Mouse (Mus musculus) duodenum, adult 2 months (tissue): ENCODE results near the gene Mybphl. TPM values are rescaled to one million over a fixed set of nuclear protein-coding genes. Genes with fewer than 3 reads are reported as not detected.

Experiments used
- polyA plus RNA-seq: library from polyadenylated mRNA; depleted of rRNA; stranded (reverse); fragments of >200 nt; gene quantifications from 2 replicates; pipeline ENCODE4 v1.2.3, GENCODE M21; 2012; ENCODE audit warnings: low replicate concordance; rRNA removed

The Mybphl gene
- not detected in 2 replicates for polyA plus RNA-seq

GRCm38 (mm10) chr3:108364270-108364995 lies at the start of gene Mybphl:
Mybphl (plus strand) TSS chr3:108364911.

GRCm38 (mm10) chr3:108383485-108384354 lies 19.0 kb downstream of the Mybphl start, which contains the start of gene Psrc1:
Psrc1 (plus strand) TSS chr3:108383839.

GRCm38 (mm10) chr3:108414857-108415830 lies 50.4 kb downstream of the Mybphl start, which contains the start of gene Celsr2:
Celsr2 (minus strand) TSS chr3:108415552.

Other genes with a start within 250 kb of the Mybphl start
- gene Gnai3, start 218.8 kb upstream of the Mybphl start, polyA plus RNA-seq = 6.3 and 6.4 TPM in 2 replicates
- not detected in 2 replicates for gene Gpr61, start 210.0 kb upstream of the Mybphl start, polyA plus RNA-seq
- 12.4 and 17.7 TPM in 2 replicates for gene Amigo1, start 178.6 kb upstream of the Mybphl start, polyA plus RNA-seq
- gene Cyb561d1, start 163.7 kb upstream of the Mybphl start, polyA plus RNA-seq = 7.8 and 8.4 TPM in 2 replicates
- 11.8 and 14.4 TPM in 2 replicates for gene Atxn7l2, start 154.0 kb upstream of the Mybphl start, polyA plus RNA-seq
- gene Sypl2, start 138.3 kb upstream of the Mybphl start, polyA plus RNA-seq = 6.7 and 11.3 TPM in 2 replicates
- 12.8 and 19.8 TPM in 2 replicates for gene Psma5, start 108.0 kb upstream of the Mybphl start, polyA plus RNA-seq
- gene Sort1, start 80.8 kb upstream of the Mybphl start, polyA plus RNA-seq = 22.8 and 35.5 TPM in 2 replicates
- gene Psrc1, start 18.9 kb downstream of the Mybphl start, polyA plus RNA-seq = 2.9 and 5.2 TPM in 2 replicates
- gene Celsr2, start 50.6 kb downstream of the Mybphl start, polyA plus RNA-seq = 1.1 and 5.9 TPM in 2 replicates
- 21.2 and 23.1 TPM in 2 replicates for gene Sars, start 80.3 kb downstream of the Mybphl start, polyA plus RNA-seq
- not detected in 2 replicates for gene 1700013F07Rik, start 169.2 kb downstream of the Mybphl start, polyA plus RNA-seq
- gene 5330417C22Rik, start 171.6 kb downstream of the Mybphl start, polyA plus RNA-seq = 7.8 and 26.5 TPM in 2 replicates
- gene Tmem167b, start 197.6 kb downstream of the Mybphl start, polyA plus RNA-seq = 1.7 and 2.2 TPM in 2 replicates
- gene Taf13, start 206.8 kb downstream of the Mybphl start, polyA plus RNA-seq = 0.44 and 1.1 TPM in 2 replicates
- gene Wdr47, start 226.4 kb downstream of the Mybphl start, polyA plus RNA-seq = 0.83 and 1.3 TPM in 2 replicates